Mouse (Mus musculus) testis, adult 2 months (tissue): ENCODE results near the gene Cyp39a1.

ENCODE experiments used
- CTCF ChIP-seq: fragments of 200-500 bp; IDR thresholded peaks from 2 replicates; pipeline ENCODE4 v1.5.1; 2012; ENCODE audit warnings: low read depth, mild to moderate bottlenecking, inconsistent platforms, low read length, moderate library complexity; ENCODE audit not compliant: control insufficient read depth, insufficient read depth, insufficient replicate concordance
- POLR2A ChIP-seq: fragments of 200-500 bp; IDR thresholded peaks from 2 replicates; pipeline ENCODE4 v1.6.1; 2012; ENCODE audit warnings: low read depth, mild to moderate bottlenecking, inconsistent platforms, low read length, moderate library complexity; ENCODE audit not compliant: control insufficient read depth

GRCm38 (mm10) chr17:43684086-43684485, 16.9 kb downstream of the Cyp39a1 start:
- no peak for TF ChIP-seq CTCF
- no peak for TF ChIP-seq POLR2A
